Mouse (Mus musculus) retina, postnatal 7 days (tissue): ENCODE measurements at regions not wholly inside any gene's neighbourhood (a gene's known extent, or its start where the extent isn't known, plus 50 kb on each side); places are given as distances from the start of the nearest gene placed in this dataset.

Experiments used
- DNase-seq: peaks from one replicate; pipeline ENCODE4 v3.0.0-alpha.2; 2012; ENCODE audit warnings: low read depth, low spot score

DNA sequence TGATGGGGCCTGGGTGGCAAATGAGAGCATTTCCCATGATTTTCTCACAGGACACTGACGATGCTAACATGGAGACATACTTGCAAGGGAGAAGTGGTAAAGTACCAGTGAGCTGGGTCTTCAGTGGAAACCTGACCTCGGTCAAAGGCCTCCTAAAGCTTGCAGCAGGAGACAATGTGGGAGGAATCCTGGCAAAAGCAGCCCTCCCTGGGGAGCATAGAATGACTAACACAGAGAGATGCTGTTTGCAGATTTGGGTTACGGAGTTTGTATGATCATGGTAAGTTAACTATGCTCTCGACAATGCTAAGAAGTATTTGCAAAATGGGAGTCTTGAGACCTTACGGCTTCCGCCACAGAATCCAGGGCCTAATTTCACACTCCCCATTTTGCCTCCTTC lies 208.9 kb downstream of the Tle3 start:
- DNase-seq: no peak

DNA sequence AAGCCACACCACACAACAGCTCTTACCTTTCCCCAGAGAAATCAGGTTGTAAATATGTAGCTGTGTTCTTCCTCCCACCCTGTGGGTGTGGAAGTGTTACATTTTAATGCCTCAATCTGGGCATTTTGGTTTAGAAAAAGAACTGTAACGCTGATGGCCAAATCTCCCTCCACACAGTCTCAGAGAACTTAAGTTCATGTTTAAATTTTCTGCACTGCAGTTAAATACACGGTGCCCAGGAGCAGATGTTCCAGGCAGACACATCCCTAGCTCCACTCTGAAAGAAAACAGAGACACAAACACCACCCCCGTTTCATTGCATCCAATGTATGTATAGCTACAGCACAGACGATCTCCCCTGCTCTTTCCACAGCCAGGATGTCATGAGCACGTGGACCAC lies 206.1 kb downstream of the Tle3 start:
- no peak for DNase-seq

DNA sequence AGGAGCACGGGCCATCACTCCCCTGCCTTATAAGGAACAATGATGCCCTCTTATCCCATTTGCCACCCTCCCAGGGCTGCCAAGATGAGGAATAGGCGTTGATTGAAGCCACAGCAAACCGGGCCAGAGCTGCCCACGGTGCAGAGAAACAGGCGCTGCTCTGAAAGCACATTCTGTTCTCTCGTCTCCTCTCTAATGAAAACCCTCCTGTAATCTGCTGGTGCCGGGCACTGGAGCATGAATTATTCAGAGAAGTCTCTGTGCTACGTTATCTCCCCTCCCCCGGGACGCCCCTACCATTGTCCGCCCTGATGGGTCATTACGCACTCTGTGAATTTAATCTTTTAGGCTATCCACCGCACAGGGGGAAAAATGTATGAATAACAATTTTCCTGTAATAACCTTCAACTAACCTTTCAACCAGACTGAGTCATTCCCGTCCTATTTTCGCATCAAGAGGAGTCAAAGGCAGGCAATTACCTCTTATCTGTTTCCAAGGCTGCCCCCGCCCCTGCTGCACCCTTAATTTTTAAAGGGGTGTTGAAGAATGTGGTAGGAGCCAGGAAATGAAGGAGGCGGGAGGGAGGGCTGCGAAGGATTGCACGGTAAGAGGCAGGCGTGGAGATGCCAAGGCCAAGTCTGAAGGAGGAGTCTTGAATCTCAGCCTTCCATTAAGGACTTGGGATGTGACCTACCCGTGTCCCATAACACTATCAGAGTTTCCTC lies 201.6 kb downstream of the Tle3 start:
- DNase-seq: no peak

DNA sequence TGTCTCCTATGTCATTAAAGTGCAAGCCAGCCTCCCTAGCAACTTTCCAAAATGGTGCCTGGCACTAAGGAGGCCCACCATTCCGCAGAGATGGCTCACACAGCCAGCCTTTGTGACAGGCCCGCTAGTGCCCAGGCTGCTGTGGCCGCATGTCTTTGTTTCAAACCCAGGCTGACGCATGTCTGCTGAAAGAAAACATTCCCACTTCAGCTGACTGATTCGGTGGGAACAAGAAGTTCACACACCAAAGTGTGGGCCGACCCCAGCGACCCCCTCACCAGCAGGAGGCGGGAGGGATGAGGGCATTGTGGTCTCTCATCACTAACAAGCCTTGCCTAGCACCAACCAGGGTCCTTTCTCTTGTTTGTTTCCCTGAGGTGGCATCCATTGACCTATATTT lies 190.9 kb downstream of the Tle3 start:
- DNase-seq: no peak

DNA sequence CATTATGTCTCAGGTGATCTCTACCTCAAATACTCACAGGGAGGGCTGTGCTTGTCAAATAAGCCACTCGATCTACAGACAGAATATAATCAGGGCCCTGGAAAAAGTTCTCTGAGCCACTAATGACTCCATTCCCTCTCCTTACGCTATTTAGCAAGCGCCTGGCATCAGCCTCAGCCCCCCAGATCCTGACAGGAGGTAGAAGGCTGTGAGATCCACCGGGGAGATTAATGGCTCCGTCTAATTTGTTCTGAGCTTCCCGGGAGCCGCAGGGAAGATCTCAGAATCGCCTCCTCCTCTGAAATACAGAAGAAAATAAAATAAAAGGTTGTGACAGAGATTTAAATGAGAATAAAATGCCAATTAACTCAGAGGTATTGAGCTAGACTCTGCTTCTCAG lies 189.4 kb downstream of the Tle3 start:
- no peak for DNase-seq

DNA sequence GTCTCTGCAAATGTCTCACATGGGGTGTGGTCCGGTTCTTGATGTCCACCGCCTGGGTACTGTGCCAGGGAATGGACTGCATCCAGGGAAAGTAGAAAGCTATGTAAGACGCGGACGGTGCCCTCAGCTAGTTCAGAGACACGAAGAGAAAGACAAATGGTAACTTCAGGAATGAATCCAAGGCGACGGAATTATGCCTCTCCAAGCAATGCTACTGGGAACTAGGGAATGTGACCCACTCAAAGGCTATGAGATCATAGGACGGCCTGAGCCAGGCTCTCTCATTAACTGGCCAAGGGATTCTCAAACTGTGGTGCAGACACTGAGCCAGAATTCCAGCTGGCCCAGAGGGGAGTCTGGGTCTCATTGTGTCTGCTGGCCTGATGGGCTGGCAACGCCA lies 186.5 kb downstream of the Tle3 start:
- DNase-seq: no peak

DNA sequence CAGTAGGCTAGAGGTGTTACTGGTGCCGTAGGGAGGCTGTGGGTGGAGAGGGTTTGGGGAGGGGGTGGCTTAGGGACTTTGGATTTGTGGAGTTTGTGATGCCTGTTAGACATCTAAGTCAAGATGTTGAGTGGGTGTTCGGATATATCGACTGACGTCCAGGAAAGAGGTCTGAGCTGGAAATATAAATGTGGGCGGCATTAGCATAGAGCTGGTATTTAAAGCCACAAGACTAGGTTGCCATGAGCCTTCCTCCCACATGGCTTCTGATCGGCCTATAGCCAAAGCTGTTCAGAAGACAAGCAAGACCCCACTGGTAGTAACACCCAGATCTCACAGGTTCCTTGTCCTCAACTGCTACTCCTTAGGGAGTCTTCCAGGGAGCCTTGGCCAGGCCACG lies 184.9 kb downstream of the Tle3 start:
- no peak for DNase-seq

DNA sequence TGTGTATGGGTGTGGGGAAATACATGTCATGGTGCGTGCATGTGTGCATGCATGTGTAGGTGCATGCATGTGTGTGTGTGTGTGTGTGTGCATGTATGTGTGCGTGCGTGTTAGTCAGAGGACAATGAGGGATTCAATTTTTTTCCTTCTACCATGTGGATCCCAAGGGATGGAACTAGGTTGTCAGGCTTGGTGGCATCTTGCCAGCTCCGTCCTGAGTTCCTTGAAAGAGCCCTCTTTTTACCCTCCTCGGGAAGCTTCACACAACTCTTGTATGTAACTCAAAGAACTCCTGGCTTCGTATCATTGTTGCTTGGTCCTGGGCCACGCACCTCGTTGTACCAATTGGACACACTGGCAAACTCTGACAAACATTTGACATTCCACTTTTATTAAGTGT lies 183.0 kb downstream of the Tle3 start:
- DNase-seq: no peak

DNA sequence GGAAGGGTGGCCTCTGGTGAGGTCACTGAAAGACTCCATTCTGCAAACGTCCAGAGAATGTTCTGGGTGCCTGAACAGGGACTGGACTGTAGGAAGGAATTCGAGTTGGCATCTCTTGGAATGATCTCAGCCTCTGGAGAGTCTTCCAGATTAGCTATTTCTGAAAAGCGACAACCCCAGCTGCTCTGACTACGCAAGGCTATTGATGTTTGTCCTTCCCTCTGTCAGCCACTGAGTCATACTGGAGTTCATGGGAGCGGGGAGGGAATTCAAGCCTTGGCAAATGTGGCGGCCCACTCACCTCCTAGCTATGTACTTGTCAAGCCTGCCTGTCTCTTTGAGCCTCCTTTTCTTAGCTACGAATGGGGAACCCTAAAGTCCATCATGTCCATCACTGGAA lies 182.4 kb downstream of the Tle3 start:
- no peak for DNase-seq

DNA sequence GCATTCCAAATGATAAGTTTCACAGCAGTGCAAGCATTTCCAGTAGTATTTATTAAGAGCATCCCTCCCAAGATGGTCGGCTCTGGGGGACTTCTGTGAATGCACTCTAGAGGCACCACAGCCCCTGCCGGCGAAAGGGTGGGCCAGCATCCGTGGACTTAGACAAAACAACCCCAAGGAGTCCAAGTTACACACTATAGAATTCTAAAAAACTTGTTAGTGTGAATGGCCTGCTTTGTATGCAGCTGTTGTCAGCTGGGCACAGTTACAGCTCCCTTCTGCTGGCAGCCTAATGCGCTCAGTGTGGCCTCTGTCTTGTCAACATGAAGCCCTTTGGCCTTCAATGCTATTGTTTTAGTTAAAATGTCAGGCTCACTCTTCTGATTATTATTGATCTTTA lies 181.5 kb downstream of the Tle3 start:
- no peak for DNase-seq

DNA sequence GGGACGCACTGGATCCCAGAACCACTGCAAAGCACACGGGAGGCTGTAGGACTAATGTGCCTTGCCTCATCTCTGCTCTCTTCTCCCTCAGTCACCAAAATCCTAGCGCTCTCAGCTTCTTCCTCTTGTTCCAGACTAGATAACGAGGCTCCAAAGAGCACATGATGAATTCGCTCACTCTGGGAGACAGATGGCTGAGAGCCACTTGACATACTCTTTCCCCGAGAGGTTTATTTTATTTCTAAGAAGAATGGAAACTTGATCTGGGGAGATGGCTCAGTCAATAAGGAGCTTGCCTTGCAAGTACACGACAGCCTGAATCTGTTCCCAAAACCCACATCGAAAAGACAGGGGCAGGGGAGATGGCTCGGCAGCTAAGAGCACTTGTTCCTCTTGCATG lies 179.2 kb downstream of the Tle3 start:
- no peak for DNase-seq

DNA sequence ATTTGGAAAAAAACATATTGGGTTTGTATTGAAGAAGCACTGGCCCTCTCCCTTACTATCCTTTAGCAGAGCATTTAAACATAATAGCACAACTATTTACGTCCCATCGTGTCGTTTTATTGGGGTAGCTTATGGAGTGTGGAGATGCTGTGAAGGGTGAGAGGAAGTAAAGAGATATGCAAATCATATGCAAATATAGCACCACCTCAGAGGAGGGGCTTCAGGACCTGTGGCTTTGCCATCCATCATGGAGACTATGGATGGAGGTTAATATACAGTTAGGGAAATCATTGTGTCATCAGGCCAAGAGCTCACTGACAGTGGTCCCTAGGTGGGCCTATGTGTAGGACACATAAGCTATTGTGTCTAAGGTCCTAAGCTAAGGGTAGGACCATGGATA lies 178.2 kb downstream of the Tle3 start:
- no peak for DNase-seq

DNA sequence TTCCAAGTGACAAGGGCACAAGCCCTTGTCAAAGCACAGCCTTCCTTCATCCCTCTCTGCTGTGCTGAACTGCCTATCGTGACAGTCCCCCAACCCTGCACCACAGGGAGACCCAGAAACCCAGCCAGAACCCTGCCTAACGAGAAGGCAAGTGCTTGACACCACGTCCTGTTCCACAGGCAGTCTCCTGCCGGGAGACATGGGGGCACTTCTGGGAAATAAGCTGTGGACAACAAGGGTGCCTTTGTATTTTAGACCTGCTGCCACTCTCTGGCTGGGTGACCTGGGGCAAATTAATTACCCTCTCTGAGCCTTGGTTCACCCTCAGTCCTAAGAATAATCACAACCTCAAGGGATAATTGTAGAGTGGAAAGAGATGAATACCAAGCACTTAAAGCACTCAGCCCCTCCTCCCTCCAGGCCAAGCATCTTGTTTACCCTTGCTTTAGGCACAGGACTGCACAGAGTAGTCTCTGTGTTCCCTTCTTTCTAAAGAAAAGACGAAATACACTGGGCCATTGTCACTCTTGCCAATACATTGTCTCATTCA lies 177.6 kb downstream of the Tle3 start:
- no peak for DNase-seq

DNA sequence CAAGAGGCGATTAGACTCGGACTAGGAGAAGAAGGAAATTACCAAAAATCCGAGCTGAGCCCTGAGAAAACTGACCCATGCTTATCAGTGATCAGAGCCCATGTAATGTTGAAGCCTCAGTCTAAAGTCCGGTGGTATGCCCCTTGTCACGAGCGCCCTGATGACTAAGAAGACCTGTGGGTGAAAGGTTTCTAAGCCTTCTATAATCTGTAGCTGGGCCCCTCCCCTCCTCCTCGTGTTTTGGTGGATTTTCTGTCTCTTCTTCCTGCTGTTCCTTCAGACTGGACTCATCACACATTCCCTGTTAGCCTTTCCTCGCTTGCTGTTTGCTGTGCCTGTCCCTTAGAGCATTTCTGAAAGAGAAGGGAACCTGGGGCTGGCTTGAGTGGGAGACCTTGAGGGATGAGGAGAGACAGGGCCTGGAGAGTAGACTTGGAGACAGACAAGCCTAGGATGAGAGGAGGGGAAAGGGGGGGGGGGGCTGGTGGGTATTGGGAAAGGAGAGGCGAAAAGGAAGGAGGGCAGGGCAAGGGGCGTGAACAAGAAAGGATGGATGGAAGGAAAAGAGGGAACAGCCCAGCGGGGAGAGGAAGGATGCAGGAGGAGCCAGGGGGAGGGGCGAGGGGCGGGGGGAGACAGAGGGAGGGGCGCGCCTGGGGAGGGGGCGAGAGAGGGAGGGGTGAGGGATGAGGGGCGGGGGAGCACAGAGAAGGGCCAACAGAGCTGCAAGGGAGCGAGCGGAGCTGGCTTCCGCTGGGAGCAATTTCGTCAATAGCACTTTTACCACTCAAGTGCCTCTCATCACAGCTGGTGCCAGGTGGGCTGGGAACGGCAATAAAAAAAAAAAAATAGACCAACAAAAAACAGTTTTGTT lies 165.4 kb downstream of the Tle3 start:
- DNase-seq: no peak

DNA sequence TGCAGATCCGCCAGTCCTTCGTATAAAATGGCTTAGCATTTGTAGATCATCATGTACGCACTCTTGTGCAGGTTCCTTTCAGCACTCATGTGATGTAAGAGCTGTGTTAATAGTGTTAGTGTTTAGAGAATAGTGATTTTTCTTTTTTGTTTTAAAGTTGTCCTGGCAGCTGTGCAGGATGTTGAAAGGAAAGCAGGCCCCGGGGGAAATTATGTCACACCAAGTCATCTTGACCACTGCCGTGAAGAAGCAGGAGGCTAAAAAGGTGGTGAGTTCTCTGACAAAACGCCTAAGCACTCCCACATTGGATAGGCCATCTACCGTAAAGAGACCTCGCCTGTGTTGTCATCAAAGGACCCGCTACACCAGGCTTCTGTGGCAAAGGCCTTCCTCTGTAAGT lies 161.1 kb downstream of the Tle3 start:
- DNase-seq: no peak

DNA sequence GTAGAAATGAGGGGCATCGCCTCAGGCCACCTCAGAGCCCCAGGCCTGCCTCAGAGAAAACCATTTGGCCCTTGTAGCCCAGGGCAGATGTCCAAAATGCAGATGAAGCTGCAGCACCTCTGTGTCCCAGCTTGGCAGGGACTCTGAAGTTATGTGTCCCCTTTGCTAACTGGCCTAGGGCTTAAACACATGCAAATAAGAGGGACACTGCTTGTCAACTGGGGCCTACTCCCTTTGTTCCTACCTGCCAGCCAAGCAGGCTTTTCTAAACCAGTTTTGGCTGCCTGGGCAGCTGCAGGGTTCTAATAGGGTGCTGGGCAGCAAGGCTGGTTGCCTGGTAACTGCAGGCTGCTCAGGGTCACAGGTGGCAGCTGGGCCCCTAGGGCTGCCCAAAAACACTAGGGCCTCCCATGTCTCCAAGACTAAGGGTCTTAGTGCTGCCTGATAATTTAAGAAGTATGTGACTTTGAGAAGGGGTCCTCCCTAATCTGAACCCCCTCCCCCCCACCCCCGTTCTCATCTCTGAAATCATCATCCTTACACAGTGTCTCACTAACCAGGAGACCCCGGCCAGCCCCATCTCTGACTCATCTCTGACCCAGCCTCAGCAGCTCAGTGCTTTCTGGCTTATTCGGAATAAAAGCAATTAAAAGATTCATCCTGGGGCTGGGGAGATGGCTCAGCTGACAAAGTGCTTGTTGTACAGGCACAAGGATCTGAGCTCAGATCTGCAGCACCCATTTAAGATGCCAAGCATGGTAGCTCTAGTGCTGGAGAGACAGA lies 158.3 kb downstream of the Tle3 start:
- no peak for DNase-seq

DNA sequence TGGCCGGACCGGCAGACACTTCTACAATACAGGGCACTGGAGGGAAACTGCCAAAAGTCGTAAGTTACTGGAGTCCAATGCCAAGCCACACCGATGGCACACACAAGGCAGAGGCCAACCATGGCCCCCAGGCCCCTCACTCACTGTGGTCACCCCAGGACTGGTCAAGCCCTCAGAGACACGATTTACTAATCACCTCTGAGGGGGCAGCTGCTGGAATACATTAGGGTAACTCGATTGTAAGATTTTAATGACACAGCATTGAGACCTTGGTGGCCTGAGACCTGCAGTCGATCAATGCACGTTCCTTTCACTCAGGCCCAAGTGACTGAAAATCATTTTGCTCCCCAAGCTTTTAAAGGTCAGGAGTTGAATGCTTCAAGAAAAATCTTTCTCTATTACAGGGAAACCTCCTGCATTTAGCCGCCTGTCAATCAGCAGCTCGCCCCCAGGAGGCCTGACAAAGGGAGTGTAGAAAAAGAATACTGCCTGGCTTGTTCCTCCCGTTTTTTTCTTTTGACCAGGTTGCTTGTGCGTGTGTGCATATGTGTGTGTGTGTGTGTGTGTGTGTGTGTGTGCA lies 156.2 kb downstream of the Tle3 start:
- DNase-seq: no peak

DNA sequence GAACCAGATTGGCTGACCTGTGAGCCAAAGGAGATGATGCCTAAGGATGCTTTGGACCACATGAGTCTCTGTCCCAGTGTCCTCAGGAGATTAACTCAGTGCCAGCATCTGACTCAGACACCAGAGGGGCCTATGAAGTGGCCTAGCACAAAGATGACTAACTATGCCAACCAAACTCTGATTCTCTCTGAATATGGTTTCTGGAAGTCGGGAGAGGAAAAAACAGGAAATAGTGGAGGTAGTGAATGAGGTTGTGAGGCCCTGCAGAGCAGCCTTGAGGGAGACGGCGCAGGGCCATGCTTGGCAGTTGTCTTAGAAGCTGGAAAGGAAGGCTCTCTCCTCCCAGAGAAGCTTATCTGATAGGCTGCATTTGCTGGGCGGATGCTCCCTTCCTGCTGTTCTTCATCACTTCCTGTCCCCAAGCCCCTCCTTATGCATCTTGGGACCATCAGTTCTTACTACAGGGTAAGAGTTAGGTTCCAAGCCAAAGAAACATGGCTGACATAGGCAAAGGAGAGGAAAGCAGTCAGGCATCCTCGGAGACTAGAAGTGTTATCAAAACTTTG lies 155.4 kb downstream of the Tle3 start:
- DNase-seq: no peak

DNA sequence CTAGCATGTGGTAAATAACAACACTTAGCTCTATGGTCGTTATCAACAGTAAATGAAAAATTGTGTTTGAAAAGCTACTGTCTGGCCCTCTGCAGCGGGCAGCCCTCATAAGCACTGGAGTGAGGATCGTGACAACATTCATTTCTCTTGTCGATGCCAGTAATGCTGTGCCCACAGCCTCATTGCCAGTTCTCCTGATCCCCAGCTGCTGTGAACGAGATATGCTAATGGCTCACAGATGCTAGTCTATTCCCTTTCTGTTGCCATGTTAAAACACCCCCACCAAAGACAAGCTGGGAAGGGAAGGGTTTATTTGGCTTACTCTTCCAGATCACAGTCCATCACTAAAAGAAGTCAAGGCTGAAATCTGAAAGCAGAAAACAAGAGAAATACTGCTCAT lies 148.0 kb downstream of the Tle3 start:
- no peak for DNase-seq

DNA sequence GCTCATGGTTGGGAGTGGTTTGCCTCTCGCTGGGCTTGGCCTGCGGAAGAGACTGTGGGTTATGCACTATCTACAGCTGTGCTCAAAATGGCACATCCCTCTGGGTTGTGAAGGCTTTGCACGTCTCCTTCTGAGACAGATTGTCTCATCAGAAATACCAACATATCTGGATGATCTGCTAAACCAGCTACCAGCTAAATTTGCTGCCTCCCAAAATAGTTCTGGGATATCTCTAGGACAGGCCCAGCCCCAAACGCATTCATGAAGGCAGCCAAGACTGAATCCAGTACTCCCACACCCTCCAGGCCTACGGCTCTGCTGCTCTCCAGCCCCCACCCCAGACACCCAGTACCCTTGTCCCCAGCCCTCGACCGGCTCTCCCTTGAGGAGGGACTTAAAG lies 145.7 kb downstream of the Tle3 start:
- DNase-seq: no peak

DNA sequence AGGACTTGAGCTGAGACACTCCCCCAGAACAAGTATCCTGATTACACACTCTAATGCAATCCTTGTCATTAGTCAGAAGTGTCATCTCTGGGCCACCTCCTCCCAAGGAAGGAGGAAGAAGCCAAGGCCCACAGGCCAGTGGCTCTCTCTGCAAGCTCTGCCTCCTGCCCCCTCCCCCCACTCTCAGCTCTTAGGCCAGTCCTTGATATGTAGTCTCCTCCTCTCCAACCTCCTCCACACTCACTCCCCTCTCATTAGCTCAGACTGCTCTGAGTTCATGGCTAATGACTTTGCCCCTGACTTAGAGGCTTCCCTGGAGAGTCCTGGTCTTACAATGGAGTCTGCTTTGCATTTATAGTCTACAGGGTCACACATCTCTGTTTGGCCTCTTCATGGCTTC lies 139.3 kb downstream of the Tle3 start:
- no peak for DNase-seq
